Mouse (Mus musculus) embryonic fibroblast, embryonic 13.5 days (primary cell): ENCODE data around the gene Dhrs9.

ENCODE experiments used
- CTCF ChIP-seq: IDR thresholded peaks from 2 replicates; pipeline ENCODE4 v1.5.1; 2011; ENCODE audit warnings: mild to moderate bottlenecking, control low read depth, low read length, moderate library complexity, borderline replicate concordance; ENCODE audit not compliant: insufficient read depth
- POLR2A ChIP-seq: IDR thresholded peaks from 2 replicates; pipeline ENCODE4 v1.6.1; 2011; ENCODE audit warnings: low read depth, mild to moderate bottlenecking, control low read depth, low read length, moderate library complexity

GRCm38 (mm10) chr2:69405692-69406091, 25.4 kb downstream of the Dhrs9 start:
- TF ChIP-seq POLR2A = no peak
- no peak for TF ChIP-seq CTCF
